8 mouse cellular contexts compared by ENCODE assay signal in genomic region chr8:105851651-105852143, GRCm38 (mm10). TPM values are rescaled to one million over a fixed set of nuclear protein-coding genes. Genes with fewer than 3 reads are reported as not detected.
DNase-seq lines count a peak whose midpoint lies in the region; ATAC-seq lines count a peak whose summit lies in the region.

No protein-coding gene starts in this region.

- H3K27me3 ChIP-seq in hindbrain, embryonic 12.5 days = no peaks in the 10 kb centered on the region

- no peaks in the 10 kb centered on the region for H3K9me3 ChIP-seq in hindbrain, embryonic 12.5 days (replicated peaks)

- peaks cover 30% of the 10 kb centered on the region for H3K36me3 ChIP-seq in hindbrain, embryonic 12.5 days

- peak overlapping the region; percentile 87 for H3K9ac ChIP-seq in hindbrain, embryonic 12.5 days

- peak overlapping the region; percentile 77 for H3K4me3 ChIP-seq in hindbrain, embryonic 12.5 days

- H3K4me2 ChIP-seq in hindbrain, embryonic 12.5 days (replicated peaks) = peak overlapping the region; percentile 84

- peak; percentile 98 for DNase-seq in R1 (ENCODE audit: low read depth, low spot score)
- peak; percentile 95 to 97 for DNase-seq in cerebellum, postnatal 10 days
- peak; percentile 87 to 89 for DNase-seq in frontal cortex, postnatal 10 days (ENCODE audit: low spot score in 2 of 2)
- DNase-seq in layer of hippocampus, postnatal 25 days (ENCODE audit: extremely low spot score in 1 of 2, low spot score in 1 of 2) = peak; percentile 71 to 81
- DNase-seq in lung, postnatal 14 days = peak; percentile 90
- DNase-seq in ovary, postnatal 36 days (ENCODE audit: low spot score) = peak; percentile 86
- peak; percentile 92 for DNase-seq in thymus, postnatal 25 days

- H3K4me1 ChIP-seq in hindbrain, embryonic 12.5 days = peaks cover 17% of the 10 kb centered on the region

- H3K27ac ChIP-seq in hindbrain, embryonic 12.5 days = peak overlapping the region; percentile 77

- WGBS in hindbrain, embryonic 12.5 days = under 1% methylated on average over 34 of the region's 34 CpGs

- peak; percentile 79 for ATAC-seq in hindbrain, embryonic 12.5 days (ENCODE audit: low FRiP score)

RNA-seq across cellular contexts. Expression of gene Cenpt, which starts 1.4 kb away (rescaled TPM):
- 63.8 and 64.5 TPM in 2 replicates for polyA plus RNA-seq in hindbrain, embryonic 12.5 days (2016; fragmentation: Nextera tagmentation; extraction: Ambion mirVana)
- total RNA-seq in layer of hippocampus, postnatal 25 days (2021) = 10 to 100 TPM; 13.4 to 15.4 TPM

RNA-seq across cellular contexts. Expression of gene Thap11, which starts 3.2 kb away (rescaled TPM):
- 74.3 and 77.8 TPM in 2 replicates for polyA plus RNA-seq in hindbrain, embryonic 12.5 days (2016; fragmentation: Nextera tagmentation; extraction: Ambion mirVana)
- total RNA-seq in layer of hippocampus, postnatal 25 days (2021) = 10 to 100 TPM; 38.2 to 44.4 TPM

RNA-seq across cellular contexts. Expression of gene Nutf2, which starts 8.7 kb away (rescaled TPM):
- 241 and 248 TPM in 2 replicates for polyA plus RNA-seq in hindbrain, embryonic 12.5 days (2016; fragmentation: Nextera tagmentation; extraction: Ambion mirVana)
- total RNA-seq in layer of hippocampus, postnatal 25 days (2021) = 10 to 100 TPM; 27.6 to 34.9 TPM

RNA-seq across cellular contexts. Expression of gene Tsnaxip1, which starts 24.2 kb away (rescaled TPM):
- 0.84 and 1.5 TPM in 2 replicates for polyA plus RNA-seq in hindbrain, embryonic 12.5 days (2016; fragmentation: Nextera tagmentation; extraction: Ambion mirVana)
- total RNA-seq in layer of hippocampus, postnatal 25 days (2021) = under 1 TPM; 0.15 to 0.31 TPM

RNA-seq across cellular contexts. Expression of gene Ranbp10, which starts 24.5 kb away (rescaled TPM):
- 12.8 and 14.6 TPM in 2 replicates for polyA plus RNA-seq in hindbrain, embryonic 12.5 days (2016; fragmentation: Nextera tagmentation; extraction: Ambion mirVana)
- 10 to 100 TPM; 24.3 to 26.6 TPM for total RNA-seq in layer of hippocampus, postnatal 25 days (2021)

Comparison
In these comparisons a context has a peak if more than half of its experiments do, and no peak if none do; other contexts are left out.
1. Peak in every context shown above with its lines: DNase-seq, ATAC-seq, H3K4me3 ChIP-seq and H3K27ac ChIP-seq.